Mouse (Mus musculus): Measurements from ENCODE around the gene Araf.

DNA sequence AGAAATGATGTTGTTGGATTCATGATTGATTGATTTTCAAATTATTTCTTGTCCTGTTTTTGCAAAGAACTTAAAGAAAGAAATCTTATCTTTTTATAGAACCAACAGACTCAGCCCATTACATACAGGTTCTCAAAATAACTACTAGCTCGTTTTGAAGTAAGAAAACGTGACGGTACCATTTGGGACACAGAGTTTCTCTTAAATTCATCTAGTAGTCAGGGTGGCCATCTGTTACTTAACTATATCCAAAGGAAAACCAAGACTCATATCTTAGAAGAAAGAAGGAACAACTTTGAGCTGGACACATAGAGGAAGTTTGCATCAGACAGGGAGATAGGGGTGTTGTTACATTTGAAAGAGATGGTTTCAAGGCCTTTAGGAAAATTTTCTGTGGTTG is 49.6 kb downstream of the Araf start:
- TF ChIP-seq CTCF (IDR thresholded peaks at IDR 0.05; ENCODE audit: insufficient read depth, low read depth, low read length) (no peak), POLR2A (IDR thresholded peaks at IDR 0.05; ENCODE audit: insufficient read depth, low read depth, low read length) (no peak)

Measured in olfactory bulb, adult 2 months (tissue).